Mouse (Mus musculus) lung, postnatal 0 days (tissue): Measurements from ENCODE around the gene Tmem175. TPM values are rescaled to one million over a fixed set of nuclear protein-coding genes. Genes with fewer than 3 reads are reported as not detected.

ENCODE experiments used
- ATAC-seq: fragments of 200-750 bp; cut with Nextera tagmentation; 2 replicates; pipeline ENCODE4 v1.8.0; 2017; ENCODE audit warnings: moderate library complexity
- DNase-seq: peaks from one replicate; pipeline ENCODE4 v3.0.0-alpha.2; 2016; ENCODE audit warnings: low spot score
- H3K27ac ChIP-seq: fragments of 300-500 bp; sonication (generic); 2 replicates; pipeline ENCODE4 v1.5.1; 2014; ENCODE audit warnings: antibody characterized with exemption, mild to moderate bottlenecking, low read length, mixed read lengths
- H3K27me3 ChIP-seq: fragments of 300-500 bp; sonication (generic); replicated peaks from 2 replicates; pipeline ENCODE4 v1.6.1; 2014; ENCODE audit warnings: low read length, mixed read lengths; ENCODE audit not compliant: insufficient read depth
- H3K36me3 ChIP-seq: fragments of 300-500 bp; sonication (generic); 2 replicates; pipeline ENCODE4 v1.6.1; 2014; ENCODE audit warnings: low read length, mixed read lengths; ENCODE audit not compliant: insufficient read depth
- H3K4me1 ChIP-seq: fragments of 300-500 bp; sonication (generic); 2 replicates; pipeline ENCODE4 v1.6.1; 2014; ENCODE audit warnings: antibody characterized with exemption, low read depth, low read length, mixed read lengths; ENCODE audit not compliant: insufficient read depth
- H3K4me2 ChIP-seq: fragments of 300-500 bp; sonication (generic); replicated peaks from 2 replicates; pipeline ENCODE4 v1.6.1; 2014; ENCODE audit warnings: low read depth, mild to moderate bottlenecking, low read length, moderate library complexity, mixed read lengths
- H3K4me3 ChIP-seq: fragments of 300-500 bp; sonication (generic); 2 replicates; pipeline ENCODE4 v1.5.1; 2014; ENCODE audit warnings: low read depth, low read length
- H3K9ac ChIP-seq: fragments of 300-500 bp; sonication (generic); replicated peaks from 2 replicates; pipeline ENCODE4 v1.6.1; 2014; ENCODE audit warnings: low read depth, mild to moderate bottlenecking
- H3K9me3 ChIP-seq: fragments of 300-500 bp; sonication (generic); 2 replicates; pipeline ENCODE4 v1.6.1; 2016; ENCODE audit warnings: low read length, mixed read lengths
- CTCF ChIP-seq: IDR thresholded peaks from 2 replicates; pipeline ENCODE4 v1.5.1; 2016; ENCODE audit warnings: antibody characterized with exemption, mild to moderate bottlenecking
- EP300 ChIP-seq: IDR thresholded peaks from 2 replicates; pipeline ENCODE4 v1.6.1; 2016; ENCODE audit warnings: antibody characterized with exemption, mild to moderate bottlenecking, control low read depth
- WGBS: fragments of 180-500 bp; shearing (Covaris S2); extraction: QIAGEN DNeasy Blood & Tissue Kit; methylation state at CpG from one replicate; pipeline ENCODE4 v1.1.7; 2014; 5-methylcytosine and 5-hydroxymethylcytosine counted together
- polyA plus RNA-seq: library from polyadenylated mRNA; unstranded; fragments of >200 nt; fragmentation: Nextera tagmentation; extraction: Ambion mirVana; gene quantifications from 2 replicates; pipeline ENCODE4 v1.2.1, GENCODE M21; 2015

The Tmem175 gene
- polyA plus RNA-seq, 1 experiment from 2014 or later, result 24.8 TPM

GRCm38 (mm10) chr5:108667370-108667769 is 37.8 kb downstream of the Tmem175 start:
- DNase-seq, result no peak

GRCm38 (mm10) chr5:108668387-108668932 is 38.9 kb downstream of the Tmem175 start:
- H3K9me3 ChIP-seq, result no peaks in the 10 kb centered on the region
- H3K9ac ChIP-seq, result peak overlapping the region; percentile 72
- H3K27ac ChIP-seq, result peak overlapping the region; percentile 88
- WGBS, result 10% methylated on average over 3 of the region's 3 CpGs
- ATAC-seq (peak; percentile 3; the same call in 1 of the 2 replicates), DNase-seq (no peak)
- peaks cover 10% of the 10 kb centered on the region for H3K36me3 ChIP-seq
- peak overlapping the region; percentile 76 for H3K4me2 ChIP-seq
- peaks cover 7% of the 10 kb centered on the region; the same call in 1 of the 2 replicates for H3K4me1 ChIP-seq
- H3K4me3 ChIP-seq, result peak overlapping the region; percentile 60
- TF ChIP-seq CTCF (no peak), EP300 (no peak)
- H3K27me3 ChIP-seq, result no peaks in the 10 kb centered on the region

More at GRCm38 (mm10) chr5:108667370-108667769, 37.8 kb downstream of the Tmem175 start:
- Histone ChIP-seq H3K27ac (no peak overlapping the region), H3K27me3 (no peaks in the 10 kb centered on the region), H3K4me1 (peaks cover 7% of the 10 kb centered on the region; the same call in 1 of the 2 replicates), H3K9ac (no peak overlapping the region), H3K4me2 (no peak overlapping the region), H3K4me3 (no peak overlapping the region), H3K9me3 (no peaks in the 10 kb centered on the region), H3K36me3 (peaks cover 8% of the 10 kb centered on the region; the same call in 1 of the 2 replicates)
- no peak for TF ChIP-seq CTCF
- no peak for TF ChIP-seq EP300
- no peak for ATAC-seq
- 60% methylated on average over 2 of the region's 2 CpGs for WGBS

GRCm38 (mm10) chr5:108668977-108669936 is 39.7 kb downstream of the Tmem175 start, which contains the start of gene Dgkq:
TSS of gene Dgkq (minus strand) at chr5:108669672.
- Histone ChIP-seq H3K27ac (peak within 1 kb of the TSS; percentile 88), H3K36me3 (peaks cover 10% of the 10 kb centered on the region), H3K27me3 (no peaks in the 10 kb centered on the region), H3K9ac (peak within 1 kb of the TSS; percentile 72), H3K9me3 (no peaks in the 10 kb centered on the region), H3K4me2 (peak within 1 kb of the TSS; percentile 76), H3K4me1 (peaks cover 7% of the 10 kb centered on the region; the same call in 1 of the 2 replicates), H3K4me3 (peak within 1 kb of the TSS; percentile 60)
- ATAC-seq, result peak; percentile 92
- TF ChIP-seq CTCF (peak; percentile 83), EP300 (no peak)
- peak; percentile 89 for DNase-seq
- WGBS, result 4% methylated on average over 43 of the region's 43 CpGs

GRCm38 (mm10) chr5:108669986-108670385 is 40.4 kb downstream of the Tmem175 start:
- Histone ChIP-seq H3K4me3 (no peak overlapping the region), H3K36me3 (peaks cover 10% of the 10 kb centered on the region), H3K4me1 (peaks cover 7% of the 10 kb centered on the region; the same call in 1 of the 2 replicates), H3K9me3 (no peaks in the 10 kb centered on the region), H3K27me3 (no peaks in the 10 kb centered on the region), H3K27ac (no peak overlapping the region), H3K9ac (no peak overlapping the region), H3K4me2 (peak overlapping the region; percentile 76)
- TF ChIP-seq EP300, result no peak
- DNase-seq (no peak), ATAC-seq (no peak)
- 68% methylated on average over 9 of the region's 9 CpGs for WGBS

- Histone ChIP-seq H3K4me2 (no peak overlapping the region), H3K27me3 (no peaks in the 10 kb centered on the region), H3K9me3 (no peaks in the 10 kb centered on the region), H3K27ac (no peak overlapping the region), H3K4me3 (no peak overlapping the region), H3K9ac (no peak overlapping the region), H3K36me3 (peaks cover 10% of the 10 kb centered on the region), H3K4me1 (peaks cover 7% of the 10 kb centered on the region; the same call in 1 of the 2 replicates)
- DNase-seq (peak; percentile 51), ATAC-seq (peak; percentile 37; the same call in 1 of the 2 replicates)
- TF ChIP-seq CTCF, result peak; percentile 69
- no peak for TF ChIP-seq EP300
Measured at GRCm38 (mm10) chr5:108670785-108671184, 41.2 kb downstream of the Tmem175 start.

GRCm38 (mm10) chr5:108671757-108672156 is 42.2 kb downstream of the Tmem175 start:
- WGBS, result 91% methylated on average over 12 of the region's 12 CpGs
- H3K4me1 ChIP-seq, result peaks cover 7% of the 10 kb centered on the region; the same call in 1 of the 2 replicates
- no peaks in the 10 kb centered on the region for H3K27me3 ChIP-seq
- DNase-seq (no peak), ATAC-seq (no peak)
- no peaks in the 10 kb centered on the region for H3K9me3 ChIP-seq
- H3K27ac ChIP-seq, result no peak overlapping the region
- TF ChIP-seq CTCF (peak; percentile 26), EP300 (no peak)
- no peak overlapping the region for H3K9ac ChIP-seq
- H3K4me3 ChIP-seq, result no peak overlapping the region
- H3K36me3 ChIP-seq, result peaks cover 10% of the 10 kb centered on the region
- no peak overlapping the region for H3K4me2 ChIP-seq
